Mouse (Mus musculus) hindbrain, embryonic 15.5 days (tissue): ENCODE measurements at regions not wholly inside any gene's neighbourhood (a gene's known extent, or its start where the extent isn't known, plus 50 kb on each side); places are given as distances from the start of the nearest gene placed in this dataset.

ENCODE experiments used
- ATAC-seq: fragments of 200-750 bp; cut with Nextera tagmentation; 2 replicates; pipeline ENCODE4 v1.8.0; 2017; ENCODE audit warnings: low read depth, moderate number of reproducible peaks, moderate TSS enrichment; ENCODE audit not compliant: low FRiP score
- H3K27ac ChIP-seq: fragments of 300-500 bp; sonication (generic); replicated peaks from 2 replicates; pipeline ENCODE4 v1.5.1; 2015; ENCODE audit warnings: mild to moderate bottlenecking, inconsistent platforms
- H3K27me3 ChIP-seq: fragments of 300-500 bp; sonication (generic); 2 replicates; pipeline ENCODE4 v1.6.1; 2015; ENCODE audit warnings: control low read depth, inconsistent platforms
- H3K36me3 ChIP-seq: fragments of 300-500 bp; sonication (generic); 2 replicates; pipeline ENCODE4 v1.6.1; 2015; ENCODE audit warnings: control low read depth, inconsistent platforms
- H3K4me1 ChIP-seq: fragments of 300-500 bp; sonication (generic); replicated peaks from 2 replicates; pipeline ENCODE4 v1.6.1; 2015; ENCODE audit warnings: control low read depth, inconsistent platforms
- H3K4me2 ChIP-seq: fragments of 300-500 bp; sonication (generic); 2 replicates; pipeline ENCODE4 v1.6.1; 2015; ENCODE audit warnings: moderate library complexity, mild to moderate bottlenecking, inconsistent platforms
- H3K4me3 ChIP-seq: fragments of 300-500 bp; sonication (generic); 2 replicates; pipeline ENCODE4 v1.5.1; 2015; ENCODE audit warnings: mild to moderate bottlenecking, inconsistent platforms
- H3K9ac ChIP-seq: fragments of 300-500 bp; sonication (generic); 2 replicates; pipeline ENCODE4 v1.6.1; 2015; ENCODE audit warnings: inconsistent platforms
- H3K9me3 ChIP-seq: fragments of 300-500 bp; sonication (generic); 2 replicates; pipeline ENCODE4 v1.6.1; 2016; ENCODE audit warnings: control low read depth, inconsistent platforms
- WGBS: fragments of 180-500 bp; shearing (Covaris S2); methylation state at CpG from one replicate; pipeline ENCODE4 v1.1.7; 2015; 5-methylcytosine and 5-hydroxymethylcytosine counted together

DNA sequence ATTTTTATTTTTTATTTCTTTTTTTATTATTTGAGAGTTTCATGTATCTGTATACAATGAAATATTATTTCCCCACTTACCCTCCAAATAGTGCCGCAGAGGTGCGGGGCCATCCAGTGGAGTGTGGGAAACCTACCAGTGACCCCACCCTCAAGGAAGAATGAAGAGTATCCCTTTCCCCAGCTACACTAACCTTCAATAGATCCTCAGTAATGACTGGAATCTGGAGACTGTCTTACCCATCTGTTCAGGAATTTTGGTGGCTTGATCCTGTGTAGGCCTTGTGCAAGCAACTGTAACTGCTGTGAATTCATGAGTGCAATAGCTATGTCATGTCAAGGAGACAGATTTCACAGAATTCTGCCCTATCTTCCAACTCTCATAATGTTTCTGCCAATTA, 153.9 kb upstream of the Slc22a23 start:
- WGBS, result 100% methylated on average over 2 of the region's 2 CpGs
- no peak overlapping the region for H3K4me2 ChIP-seq
- H3K4me1 ChIP-seq, result no peaks in the 10 kb centered on the region
- H3K27ac ChIP-seq, result no peak overlapping the region
- H3K4me3 ChIP-seq, result no peak overlapping the region
- no peak for ATAC-seq
- H3K36me3 ChIP-seq, result no peaks in the 10 kb centered on the region
- no peaks in the 10 kb centered on the region for H3K9me3 ChIP-seq
- H3K9ac ChIP-seq, result no peak overlapping the region
- H3K27me3 ChIP-seq, result no peaks in the 10 kb centered on the region

DNA sequence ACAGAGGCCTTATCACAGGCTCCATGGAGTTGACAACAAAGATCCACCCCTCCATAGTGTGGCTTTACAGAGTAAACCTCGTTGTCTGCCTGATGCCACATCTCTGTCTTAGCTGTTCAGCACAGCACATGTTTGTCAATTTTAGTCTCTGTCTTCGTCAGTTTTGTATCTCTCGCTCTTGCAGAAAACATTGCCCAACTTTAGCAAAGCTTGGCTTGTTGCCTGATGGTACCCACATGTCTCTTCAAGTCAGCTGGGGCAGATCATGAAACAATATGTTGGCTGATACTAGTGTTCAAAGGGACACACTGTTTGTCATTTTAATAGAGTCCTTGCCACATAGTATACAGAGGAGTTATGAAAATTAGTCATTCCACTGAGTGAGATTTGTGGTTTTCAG, 152.7 kb upstream of the Slc22a23 start:
- no peak for ATAC-seq
- Histone ChIP-seq H3K4me2 (no peak overlapping the region), H3K27ac (no peak overlapping the region), H3K9ac (no peak overlapping the region), H3K4me1 (no peaks in the 10 kb centered on the region), H3K36me3 (no peaks in the 10 kb centered on the region), H3K27me3 (no peaks in the 10 kb centered on the region), H3K9me3 (no peaks in the 10 kb centered on the region), H3K4me3 (no peak overlapping the region)
- 85% methylated on average over 3 of the region's 3 CpGs for WGBS

DNA sequence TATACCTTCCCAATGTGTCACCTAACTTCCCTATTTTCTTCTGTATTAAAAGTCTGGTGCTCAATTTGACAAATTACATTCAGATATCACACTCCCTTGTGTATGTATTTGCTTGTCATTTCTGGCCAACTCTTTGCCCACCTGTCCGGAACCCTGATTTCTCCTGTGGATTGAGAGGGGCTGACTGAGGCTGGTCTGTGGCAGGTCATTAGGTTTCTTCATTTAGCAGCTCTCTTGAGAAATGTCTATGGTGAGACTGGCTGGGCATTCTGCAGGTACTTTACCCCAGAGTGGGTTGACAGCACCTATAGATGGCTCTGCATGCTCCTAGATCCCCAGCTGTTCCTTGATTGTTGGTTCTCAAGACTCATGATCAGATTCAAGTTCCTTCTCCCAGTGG, 139.8 kb upstream of the Slc22a23 start:
- 94% methylated on average over 1 of the region's 1 CpGs for WGBS
- Histone ChIP-seq H3K4me2 (no peak overlapping the region), H3K9ac (no peak overlapping the region), H3K4me3 (no peak overlapping the region), H3K9me3 (no peaks in the 10 kb centered on the region), H3K4me1 (no peaks in the 10 kb centered on the region), H3K27ac (no peak overlapping the region), H3K36me3 (no peaks in the 10 kb centered on the region), H3K27me3 (no peaks in the 10 kb centered on the region)
- ATAC-seq, result no peak

DNA sequence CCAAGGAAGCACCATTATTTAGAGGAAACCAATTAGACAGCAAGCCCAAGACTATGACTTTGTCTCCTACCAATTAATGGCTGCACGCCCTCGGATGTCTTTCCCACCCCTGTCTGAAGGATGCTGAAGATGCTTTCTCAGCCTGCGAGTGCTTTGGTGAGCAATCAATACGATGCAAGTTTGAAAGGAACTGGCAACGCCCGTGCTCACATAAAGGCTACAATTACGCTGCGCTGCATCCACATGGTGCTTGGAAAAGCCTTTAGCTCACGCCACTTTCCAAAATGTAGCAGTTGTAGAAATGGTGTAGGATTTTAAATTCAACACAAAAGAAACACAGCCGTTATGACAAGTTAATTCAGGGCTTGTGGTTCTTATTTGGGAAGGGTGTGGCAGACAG, 136.5 kb upstream of the Slc22a23 start:
- ATAC-seq, result no peak
- H3K4me1 ChIP-seq, result no peaks in the 10 kb centered on the region
- H3K36me3 ChIP-seq, result no peaks in the 10 kb centered on the region
- no peaks in the 10 kb centered on the region for H3K27me3 ChIP-seq
- no peak overlapping the region for H3K4me3 ChIP-seq
- H3K4me2 ChIP-seq, result no peak overlapping the region
- 81% methylated on average over 10 of the region's 10 CpGs for WGBS
- H3K27ac ChIP-seq, result no peak overlapping the region
- no peaks in the 10 kb centered on the region for H3K9me3 ChIP-seq
- no peak overlapping the region for H3K9ac ChIP-seq

DNA sequence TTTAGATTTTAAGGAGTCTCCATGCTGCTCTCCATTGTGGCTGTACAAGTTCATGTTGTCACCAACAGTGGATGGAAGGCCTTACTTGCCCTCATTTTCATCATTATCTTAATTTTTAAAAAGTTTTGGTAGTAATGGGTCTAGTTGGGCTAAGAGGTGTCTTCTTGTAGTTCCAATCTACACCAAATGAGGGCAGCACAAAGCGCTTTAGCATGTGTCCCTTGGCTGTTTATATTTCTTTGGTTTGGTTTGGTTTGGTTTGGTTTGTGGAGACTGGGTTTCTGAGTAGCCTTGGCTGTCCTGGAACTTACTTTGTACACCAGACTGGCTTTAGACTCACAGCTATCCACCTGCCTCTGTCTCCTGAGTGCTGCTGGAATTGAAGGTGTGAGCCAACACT, 125.4 kb upstream of the Slc22a23 start:
- Histone ChIP-seq H3K4me3 (no peak overlapping the region), H3K9ac (no peak overlapping the region), H3K9me3 (no peaks in the 10 kb centered on the region), H3K27ac (no peak overlapping the region), H3K4me2 (no peak overlapping the region), H3K27me3 (no peaks in the 10 kb centered on the region), H3K4me1 (peaks cover 14% of the 10 kb centered on the region), H3K36me3 (no peaks in the 10 kb centered on the region)
- ATAC-seq, result no peak
- 73% methylated on average over 1 of the region's 1 CpGs for WGBS

DNA sequence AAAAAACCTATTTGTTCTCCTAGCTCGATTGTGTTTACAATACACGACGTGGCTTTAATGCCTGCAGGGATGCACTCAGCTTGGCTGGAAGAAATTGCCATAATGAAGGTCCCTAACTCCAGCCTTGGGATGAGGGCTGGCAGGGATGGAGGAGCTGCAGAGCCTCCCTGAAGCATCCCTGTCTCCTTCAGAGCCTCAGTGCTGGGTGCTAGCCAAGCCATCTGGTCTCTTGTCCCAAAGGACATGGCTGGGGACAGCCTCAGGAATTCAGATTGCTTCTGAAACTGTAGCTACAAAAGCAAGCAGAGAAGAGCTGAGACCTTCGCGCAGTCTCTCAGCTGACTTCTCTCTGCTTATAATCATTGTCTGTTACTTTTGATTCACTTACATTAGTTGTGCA, 124.6 kb upstream of the Slc22a23 start:
- no peaks in the 10 kb centered on the region for H3K36me3 ChIP-seq
- H3K27me3 ChIP-seq, result no peaks in the 10 kb centered on the region
- ATAC-seq, result peak; percentile 54; the same call in 1 of the 2 replicates
- no peaks in the 10 kb centered on the region for H3K9me3 ChIP-seq
- no peak overlapping the region for H3K9ac ChIP-seq
- H3K4me2 ChIP-seq, result no peak overlapping the region
- H3K27ac ChIP-seq, result 0 out of 2 replicates have a peak overlapping the region, but pooled peaks have one; percentile 42
- H3K4me3 ChIP-seq, result no peak overlapping the region
- peaks cover 14% of the 10 kb centered on the region for H3K4me1 ChIP-seq
- 42% methylated on average over 5 of the region's 5 CpGs for WGBS

DNA sequence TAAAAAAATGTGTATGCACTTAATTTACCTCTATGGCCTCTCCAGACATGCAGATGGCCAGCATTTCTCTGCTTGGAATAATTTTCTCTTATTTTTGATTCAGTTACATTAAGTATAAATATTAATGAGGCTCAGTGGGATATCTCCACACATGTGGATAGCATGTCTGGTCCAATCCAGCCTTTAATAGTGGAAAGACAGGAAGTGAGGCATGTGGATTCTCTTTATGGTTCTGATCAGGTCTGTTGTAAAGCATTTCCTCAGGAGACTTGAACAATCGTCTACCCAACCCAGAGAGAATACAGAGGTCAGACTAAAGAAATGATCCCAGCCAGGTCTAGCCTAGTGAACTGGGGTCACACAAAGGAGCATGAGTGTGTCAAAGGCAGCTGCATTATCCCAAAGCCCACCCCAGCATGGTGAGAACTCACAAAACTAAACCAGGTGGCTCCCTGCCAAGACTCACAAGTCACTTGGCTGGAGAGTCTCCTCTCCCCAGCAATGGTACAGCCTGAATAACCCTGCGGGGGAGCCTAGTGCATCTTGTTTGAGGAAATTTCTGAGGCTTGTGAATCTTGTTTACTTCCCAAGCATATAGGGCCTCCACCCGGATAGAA, 123.3 kb upstream of the Slc22a23 start:
- WGBS, result 50% methylated on average over 3 of the region's 3 CpGs
- ATAC-seq, result peak; percentile 27; the same call in 1 of the 2 replicates
- H3K36me3 ChIP-seq, result no peaks in the 10 kb centered on the region
- H3K9me3 ChIP-seq, result no peaks in the 10 kb centered on the region
- no peaks in the 10 kb centered on the region for H3K27me3 ChIP-seq
- H3K27ac ChIP-seq, result no peak overlapping the region; the same call in 1 of the 2 replicates
- H3K9ac ChIP-seq, result no peak overlapping the region
- H3K4me2 ChIP-seq, result no peak overlapping the region
- H3K4me3 ChIP-seq, result no peak overlapping the region
- H3K4me1 ChIP-seq, result peaks cover 15% of the 10 kb centered on the region

DNA sequence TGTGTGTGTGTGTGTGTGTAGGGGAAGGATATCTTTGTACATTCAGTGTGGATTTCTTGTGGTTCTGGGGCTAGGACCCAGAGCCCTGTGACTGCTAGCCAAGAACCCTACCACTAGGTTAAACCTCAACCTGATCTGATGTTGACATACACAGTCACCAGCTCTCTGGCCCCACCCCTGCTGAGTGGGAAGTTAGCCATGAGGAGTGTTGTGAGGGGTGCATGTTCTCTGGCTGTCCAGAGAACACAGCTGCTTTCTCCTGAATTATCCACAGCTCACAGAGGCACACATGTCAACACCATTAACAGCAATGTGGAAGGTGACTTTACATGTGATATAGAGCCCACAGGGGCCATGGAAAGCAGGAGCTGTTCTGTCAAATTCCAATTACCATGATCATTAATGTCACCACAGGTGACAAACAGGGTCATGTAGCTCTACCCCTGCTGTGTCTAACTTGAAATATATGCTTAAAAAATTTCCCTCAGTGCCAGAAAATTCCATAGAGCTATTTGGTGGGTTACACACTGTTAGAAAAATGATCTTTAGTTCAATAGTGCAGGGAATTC, 121.0 kb upstream of the Slc22a23 start:
- Histone ChIP-seq H3K27ac (no peak overlapping the region), H3K4me3 (no peak overlapping the region), H3K9me3 (no peaks in the 10 kb centered on the region), H3K4me2 (no peak overlapping the region), H3K27me3 (no peaks in the 10 kb centered on the region), H3K4me1 (peaks cover 24% of the 10 kb centered on the region), H3K36me3 (no peaks in the 10 kb centered on the region), H3K9ac (no peak overlapping the region)
- ATAC-seq, result no peak

DNA sequence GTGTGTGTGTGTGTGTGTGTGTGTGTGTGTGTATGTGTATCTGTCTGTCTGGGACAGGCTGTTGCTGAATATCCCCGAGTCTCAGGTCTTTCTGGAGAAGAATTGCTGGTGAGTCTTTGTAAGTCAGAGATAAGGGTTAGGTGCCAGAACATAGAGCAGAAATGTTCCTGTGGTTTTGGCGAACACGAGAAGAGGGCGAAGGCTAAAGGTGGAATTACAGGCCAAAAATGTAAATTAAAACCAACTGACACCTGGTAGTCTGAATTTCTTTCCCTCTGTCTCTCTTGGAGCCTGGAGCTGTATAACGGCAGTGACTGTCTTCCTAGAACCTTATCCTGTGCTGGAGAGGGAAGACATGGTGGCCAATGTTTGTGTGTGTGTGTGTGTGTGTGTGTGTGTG, 120.5 kb upstream of the Slc22a23 start:
- no peaks in the 10 kb centered on the region for H3K36me3 ChIP-seq
- H3K4me1 ChIP-seq, result peaks cover 24% of the 10 kb centered on the region
- 91% methylated on average over 5 of the region's 5 CpGs for WGBS
- no peak overlapping the region for H3K4me2 ChIP-seq
- H3K27ac ChIP-seq, result no peak overlapping the region
- no peak overlapping the region for H3K4me3 ChIP-seq
- H3K27me3 ChIP-seq, result no peaks in the 10 kb centered on the region
- no peak overlapping the region for H3K9ac ChIP-seq
- no peak for ATAC-seq
- H3K9me3 ChIP-seq, result no peaks in the 10 kb centered on the region

DNA sequence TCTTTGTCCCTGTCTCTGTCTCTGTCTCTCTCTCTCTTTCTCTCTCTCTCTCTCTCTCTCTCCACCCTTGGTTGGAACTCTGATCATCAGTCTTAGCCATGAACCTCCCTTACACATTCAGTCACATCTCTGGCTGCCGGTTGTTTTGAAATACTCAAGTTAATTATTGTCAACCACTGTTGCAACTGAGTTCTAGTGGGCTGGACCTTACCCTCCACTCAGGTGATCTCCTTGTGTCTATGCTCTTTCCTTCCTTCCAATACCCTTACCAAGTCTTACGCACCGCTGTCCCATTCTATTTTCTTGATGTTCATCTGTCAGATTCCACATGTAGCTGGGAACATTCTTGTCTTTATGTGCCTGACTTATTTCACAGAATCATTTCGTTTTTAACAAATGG, 119.2 kb upstream of the Slc22a23 start:
- no peak for ATAC-seq
- Histone ChIP-seq H3K4me3 (no peak overlapping the region), H3K4me1 (peaks cover 20% of the 10 kb centered on the region; the same call in 1 of the 2 replicates), H3K27me3 (no peaks in the 10 kb centered on the region), H3K9me3 (no peaks in the 10 kb centered on the region), H3K9ac (no peak overlapping the region), H3K27ac (no peak overlapping the region), H3K36me3 (no peaks in the 10 kb centered on the region), H3K4me2 (no peak overlapping the region)
- WGBS, result 90% methylated on average over 4 of the region's 4 CpGs

DNA sequence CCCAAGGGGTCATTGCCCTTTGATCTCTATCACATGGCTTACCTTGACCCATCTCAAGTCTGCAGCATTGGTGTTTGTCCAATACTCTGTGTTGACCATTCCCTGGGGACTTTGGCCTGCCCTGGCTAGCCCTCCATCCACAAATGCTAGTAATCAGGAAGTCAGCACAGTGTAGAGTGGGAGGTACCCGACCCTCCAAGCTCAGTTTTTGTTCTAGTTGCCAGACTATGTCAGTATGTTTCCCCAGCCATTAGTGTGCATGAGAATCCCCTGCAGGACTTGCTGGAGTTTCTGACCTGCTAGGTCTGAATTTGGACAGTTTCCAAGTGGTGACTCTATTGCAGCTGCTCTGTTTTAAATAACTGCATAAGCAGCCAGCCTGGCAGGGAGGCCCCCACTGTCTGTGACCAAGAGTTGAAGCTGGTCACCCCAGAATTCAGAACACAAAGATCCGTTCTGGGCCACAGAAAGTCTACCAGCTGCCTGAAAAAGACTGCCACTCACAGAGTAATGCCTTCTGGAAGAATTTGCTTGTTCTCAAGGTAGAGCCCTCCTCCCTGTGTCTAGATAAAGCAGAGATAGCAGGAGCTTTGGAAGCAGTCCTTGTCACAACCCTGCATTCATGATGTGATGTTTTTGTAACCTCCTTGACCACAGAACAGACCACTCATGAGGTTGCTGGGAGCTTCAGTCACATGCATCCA, 118.0 kb upstream of the Slc22a23 start:
- peak; percentile 74; the same call in 1 of the 2 replicates for ATAC-seq
- no peaks in the 10 kb centered on the region for H3K9me3 ChIP-seq
- H3K9ac ChIP-seq, result no peak overlapping the region
- no peak overlapping the region for H3K4me2 ChIP-seq
- H3K4me1 ChIP-seq, result 0 out of 2 replicates have a peak, but pooled peaks cover 10% of the 10 kb centered on the region
- H3K27ac ChIP-seq, result peak overlapping the region; percentile 27; the same call in 1 of the 2 replicates
- no peak overlapping the region for H3K4me3 ChIP-seq
- H3K36me3 ChIP-seq, result no peaks in the 10 kb centered on the region
- no peaks in the 10 kb centered on the region for H3K27me3 ChIP-seq
- WGBS, result 27% methylated on average over 2 of the region's 2 CpGs

DNA sequence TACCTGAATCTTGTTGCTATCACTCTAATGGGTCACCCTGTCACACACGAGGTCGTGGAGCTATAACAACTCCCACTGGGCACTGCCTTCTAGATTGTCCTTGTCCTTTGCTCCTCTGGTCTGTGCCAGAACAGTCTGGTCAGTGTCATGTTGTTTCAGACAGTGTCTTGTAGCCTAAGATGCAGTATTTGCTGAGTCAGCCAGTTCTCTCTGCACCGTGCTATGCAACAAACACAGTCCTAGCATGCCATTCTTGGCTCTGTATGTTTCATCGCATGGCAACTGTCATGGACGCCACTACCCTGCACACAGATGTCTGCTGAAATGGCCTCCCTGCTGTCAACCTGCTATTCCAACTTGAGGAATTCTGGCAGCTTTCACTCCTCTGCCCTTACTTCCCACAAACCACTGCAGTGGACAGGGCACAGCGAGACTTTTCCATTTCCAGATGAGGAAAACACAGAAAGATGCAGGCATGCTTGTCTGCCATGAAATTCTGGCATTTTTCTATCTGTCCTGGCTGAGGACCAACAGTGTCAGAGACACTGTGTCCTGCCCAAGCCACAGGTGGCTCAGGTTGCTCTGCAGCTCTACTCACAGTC, 117.3 kb upstream of the Slc22a23 start:
- 0 out of 2 replicates have a peak, but pooled peaks cover 10% of the 10 kb centered on the region for H3K4me1 ChIP-seq
- no peak overlapping the region for H3K4me3 ChIP-seq
- peak; percentile 63; the same call in 1 of the 2 replicates for ATAC-seq
- no peak overlapping the region for H3K9ac ChIP-seq
- 67% methylated on average over 6 of the region's 6 CpGs for WGBS
- no peak overlapping the region for H3K4me2 ChIP-seq
- H3K27me3 ChIP-seq, result no peaks in the 10 kb centered on the region
- no peak overlapping the region for H3K27ac ChIP-seq
- no peaks in the 10 kb centered on the region for H3K36me3 ChIP-seq
- H3K9me3 ChIP-seq, result no peaks in the 10 kb centered on the region
